Mouse (Mus musculus) activated CD4-positive, CD25-positive, alpha-beta regulatory T cell, adult 4 months (primary cell): ENCODE measurements around the gene Itpr1. TPM values are rescaled to one million over a fixed set of nuclear protein-coding genes. Genes with fewer than 3 reads are reported as not detected.

Experiments
- polyA plus RNA-seq, 2 experiments: library from polyadenylated mRNA; unstranded; fragments of 100-300 nt; shearing (Covaris generic); gene quantifications; one replicate each; pipeline ENCODE4 v1.2.1; 2017

Gene Itpr1
- polyA plus RNA-seq, 2 experiments from 2014 or later = 15.8 to 21.2 TPM

Other genes starting within 250 kb of the Itpr1 start
- 1 to 10 TPM; 2.3 to 2.4 TPM for gene Setmar, start 148.1 kb upstream of the Itpr1 start, polyA plus RNA-seq
- gene Sumf1, start 27.5 kb upstream of the Itpr1 start, polyA plus RNA-seq = 1 to 10 TPM; 6.3 to 7.6 TPM